Mouse (Mus musculus): Measurements from ENCODE around the gene Cenpf.

- TF ChIP-seq POLR2A (IDR thresholded peaks at IDR 0.05; ENCODE audit: borderline replicate concordance, low read depth, low read length), result no peak
- no peak for TF ChIP-seq CTCF (IDR thresholded peaks at IDR 0.05; ENCODE audit: low read depth, low read length)
Measured at GRCm38 (mm10) chr1:189633791-189634190, 54.1 kb downstream of the Cenpf start.
